Mouse (Mus musculus): ENCODE data around the gene Klhl40. TPM values are rescaled to one million over a fixed set of nuclear protein-coding genes. Genes with fewer than 3 reads are reported as not detected.

Klhl40 gene
- total and polyA plus RNA-seq, 3 experiments: not detected

- Histone ChIP-seq H3K4me1 (ENCODE audit: control insufficient read depth in 1 of 2, insufficient read depth in 2 of 2) (no peaks in the 10 kb centered on the region), H3K27ac (ENCODE audit: insufficient read depth, low read depth) (no peak overlapping the region), H3K9ac (ENCODE audit: insufficient read depth, low read depth) (no peak overlapping the region), H3K4me2 (ENCODE audit: insufficient read depth, low read depth, poor library complexity, severe bottlenecking) (no peak overlapping the region), H3K9me3 (replicated peaks; ENCODE audit: low read length) (no peaks in the 10 kb centered on the region), H3K27me3 (replicated peaks) (peaks cover 38% of the 10 kb centered on the region), H3K4me3 (replicated peaks in 1 of 3; ENCODE audit: low read depth in 2 of 3, low read length in 2 of 3, poor library complexity in 1 of 3) (no peak overlapping the region), H3K36me3 (replicated peaks in 1 of 2; ENCODE audit: control insufficient read depth in 1 of 2, insufficient read depth in 1 of 2, low read length in 1 of 2) (no peaks in the 10 kb centered on the region), H3K79me2 (replicated peaks; ENCODE audit: control insufficient read depth, extremely low read depth, insufficient read depth, poor library complexity, severe bottlenecking) (no peaks in the 10 kb centered on the region)
- dilution Hi-C loops (cut with MboI; ENCODE audit: extremely low pct_ligation_motif_present, extremely low pct_unique_long_range_greater_than_20kb, low sequenced_read_pairs): no loop called here
- TF ChIP-seq HCFC1 (IDR thresholded peaks at IDR 0.05; ENCODE audit: low read depth, low read length): no peak
- no peak for TF ChIP-seq TBP (conservative IDR thresholded peaks at IDR 0.05; ENCODE audit: low read depth, low read length)
- no peak for TF ChIP-seq ZMIZ1 (IDR thresholded peaks at IDR 0.05; ENCODE audit: low read depth, low read length)
- no peak for TF ChIP-seq USF1 (IDR thresholded peaks at IDR 0.05; ENCODE audit: low read depth, low read length)
- no peak for TF ChIP-seq SMC3 (IDR thresholded peaks at IDR 0.05; ENCODE audit: low read depth, low read length)
- TF ChIP-seq TCF12 (IDR thresholded peaks at IDR 0.05; ENCODE audit: low read depth, low read length): no peak
- TF ChIP-seq USF2 (conservative IDR thresholded peaks at IDR 0.05; ENCODE audit: low read depth, low read length): no peak
- no peak for TF ChIP-seq MAFK (IDR thresholded peaks at IDR 0.05; ENCODE audit: insufficient replicate concordance, low read length)
- no peak for TF ChIP-seq KAT2A (IDR thresholded peaks at IDR 0.05; ENCODE audit: insufficient replicate concordance, low read length)
- no peak for DNase-seq (ENCODE audit: extremely low read depth)
- in situ Hi-C loops (cut with MboI; ENCODE audit: low pct_ligation_motif_present, low pct_unique_long_range_greater_than_20kb, low sequenced_read_pairs): loop anchor here (25.0 kb wide), 1 partner anchor 339 kb away; the partner anchor contains the start of gene Cck
Measured at GRCm38 (mm10) chr9:121826356-121826755, 48.9 kb downstream of the Klhl40 start.

GRCm38 (mm10) chr9:121828314-121828713 lies 50.9 kb downstream of the Klhl40 start:
- dilution Hi-C loops (cut with MboI; ENCODE audit: extremely low pct_ligation_motif_present, extremely low pct_unique_long_range_greater_than_20kb, low sequenced_read_pairs): no loop called here
- in situ Hi-C loops (cut with MboI; ENCODE audit: low pct_ligation_motif_present, low pct_unique_long_range_greater_than_20kb, low sequenced_read_pairs): loop anchor here (25.0 kb wide), 1 partner anchor 341 kb away; the partner anchor contains the start of gene Cck
- H3K9me3 ChIP-seq (replicated peaks; ENCODE audit: low read length): no peaks in the 10 kb centered on the region
- no peaks in the 10 kb centered on the region for H3K36me3 ChIP-seq (replicated peaks in 1 of 2; ENCODE audit: control insufficient read depth in 1 of 2, insufficient read depth in 1 of 2, low read length in 1 of 2)
- H3K79me2 ChIP-seq (replicated peaks; ENCODE audit: control insufficient read depth, extremely low read depth, insufficient read depth, poor library complexity, severe bottlenecking): no peaks in the 10 kb centered on the region
- no peak overlapping the region for H3K27ac ChIP-seq (ENCODE audit: insufficient read depth, low read depth)
- peaks cover 0 to 1% of the 10 kb centered on the region in 2 experiments; a peak in 2 of 4 replicates for H3K4me1 ChIP-seq (ENCODE audit: control insufficient read depth in 1 of 2, insufficient read depth in 2 of 2)
- no peak overlapping the region for H3K4me2 ChIP-seq (ENCODE audit: insufficient read depth, low read depth, poor library complexity, severe bottlenecking)
- no peak for TF ChIP-seq ELF1 (IDR thresholded peaks at IDR 0.05; ENCODE audit: low read depth, low read length)
- TF ChIP-seq TCF12 (IDR thresholded peaks at IDR 0.05; ENCODE audit: low read depth, low read length): no peak
- no peak for TF ChIP-seq HCFC1 (IDR thresholded peaks at IDR 0.05; ENCODE audit: low read depth, low read length)
- no peak for TF ChIP-seq MAFK (IDR thresholded peaks at IDR 0.05; ENCODE audit: insufficient replicate concordance, low read length)
- no peak for TF ChIP-seq MEF2A (IDR thresholded peaks at IDR 0.05; ENCODE audit: borderline replicate concordance, low read depth, low read length)
- TF ChIP-seq TBP (conservative IDR thresholded peaks at IDR 0.05; ENCODE audit: low read depth, low read length): no peak
- TF ChIP-seq ZMIZ1 (IDR thresholded peaks at IDR 0.05; ENCODE audit: low read depth, low read length): no peak
- TF ChIP-seq USF1 (IDR thresholded peaks at IDR 0.05; ENCODE audit: low read depth, low read length): no peak
- TF ChIP-seq RAD21 (IDR thresholded peaks at IDR 0.05; ENCODE audit: low read depth, low read length): no peak
- no peak for TF ChIP-seq RCOR1 (conservative IDR thresholded peaks at IDR 0.05; ENCODE audit: low read depth, low read length)
- no peak overlapping the region for H3K4me3 ChIP-seq (replicated peaks in 1 of 3; ENCODE audit: low read depth in 2 of 3, low read length in 2 of 3, poor library complexity in 1 of 3)
- H3K27me3 ChIP-seq (replicated peaks): peaks cover 25% of the 10 kb centered on the region
- DNase-seq (ENCODE audit: extremely low read depth): no peak
- no peak overlapping the region for H3K9ac ChIP-seq (ENCODE audit: insufficient read depth, low read depth)
